Mouse (Mus musculus) gastrocnemius, adult 2 months (tissue): ENCODE data around the gene Mrps36. TPM values are rescaled to one million over a fixed set of nuclear protein-coding genes. Genes with fewer than 3 reads are reported as not detected.
A peak's percentile ranks its signal among the peaks of the same experiment; 100 is the strongest.
"Not testable (repeated sequence)": the region's sequence is repeated elsewhere in the genome, so short reads cannot be mapped to it uniquely, and the experiment has no call there.

Source experiments
- DNase-seq: peaks from one replicate; pipeline ENCODE4 v3.0.0; 2022
- H3K27ac ChIP-seq: fragments of 200-600 bp; 2 replicates; pipeline ENCODE4 v1.8.1; 2022; ENCODE audit warnings: mild to moderate bottlenecking
- H3K4me3 ChIP-seq: fragments of 200-600 bp; 2 replicates; pipeline ENCODE4 v1.8.1; 2022; ENCODE audit warnings: mild to moderate bottlenecking, moderate library complexity
- CTCF ChIP-seq: fragments of 200-600 bp; IDR thresholded peaks from 2 replicates; pipeline ENCODE4 v1.8.1; 2022; ENCODE audit warnings: antibody characterized with exemption, mild to moderate bottlenecking, moderate library complexity
- intact Hi-C: fragments of 180-260 bp; cut with DNase I; formaldehyde crosslinking; loops from one replicate; pipeline ENCODE4 v1.15.1; 2025
- long read RNA-seq, 2 experiments: library from polyadenylated mRNA; stranded (forward); transcript quantifications; one replicate each; pipeline ENCODE4 v2.0.0; 2021
- total RNA-seq, 2 experiments: library from RNA; stranded (reverse); gene quantifications; 2 replicates each; pipeline ENCODE4 v1.2.3; 2021

The Mrps36 gene
- 100 to 1,000 TPM; 118 to 180 TPM for total RNA-seq
- long read RNA-seq, experiment 1, transcript Mrps36-203 (4 exons, 701 nt) = major isoform, 130 of 158 reads
- long read RNA-seq, experiment 1, transcript Mrps36-202 (4 exons, 571 nt) = minor isoform, 22 of 158 reads
- long read RNA-seq, experiment 1, partial matches to known transcripts = 0 of 158 reads
- long read RNA-seq, experiment 1, other reads (novel, unspliced or antisense) = 3 of 158 reads
- long read RNA-seq, experiment 2, transcript Mrps36-203 (4 exons, 701 nt) = major isoform, 159 of 194 reads
- long read RNA-seq, experiment 2, transcript Mrps36-202 (4 exons, 571 nt) = minor isoform, 16 of 194 reads
- long read RNA-seq, experiment 2, partial matches to known transcripts = 1 of 194 reads
- long read RNA-seq, experiment 2, other reads (novel, unspliced or antisense) = 12 of 194 reads

GRCm38 (mm10) chr13:100744036-100744744, at the start of gene Mrps36:
Mrps36 (minus strand) TSS chr13:100744659.
- intact Hi-C loops = loop anchor here (2.0 to 5.0 kb wide), 2 partner anchors 33 to 89 kb away; partner anchors contain the start of genes Cenph and Slc30a5

GRCm38 (mm10) chr13:100789083-100789482, 44.6 kb upstream of the Mrps36 start:
- no peak overlapping the region for H3K27ac ChIP-seq
- no peak for TF ChIP-seq CTCF
- intact Hi-C loops = loop anchor here (5.0 kb wide), 1 partner anchor 43 kb away; the partner anchor contains the start of gene Slc30a5
- no peak for DNase-seq
- no peak overlapping the region for H3K4me3 ChIP-seq

More at GRCm38 (mm10) chr13:100744036-100744744, at the start of gene Mrps36:
- Histone ChIP-seq H3K4me3 (peak within 1 kb of the TSS; percentile 100), H3K27ac (peak within 1 kb of the TSS; percentile 97)
- peak; percentile 96 for DNase-seq
- 0 out of 2 replicates have a peak, but pooled peaks have one; percentile 5 for TF ChIP-seq CTCF

- intact Hi-C loops = loop anchor here (5.0 kb wide), 1 partner anchor 44 kb away; the partner anchor contains the start of gene Slc30a5
- not testable (repeated sequence) for H3K27ac ChIP-seq, H3K4me3 ChIP-seq, DNase-seq
Measured at GRCm38 (mm10) chr13:100788057-100788456, 43.6 kb upstream of the Mrps36 start.

- no peak overlapping the region for H3K4me3 ChIP-seq
- intact Hi-C loops = loop anchor here (5.0 kb wide), 1 partner anchor 45 kb away; the partner anchor contains the start of gene Slc30a5
- no peak overlapping the region; the same call in 1 of the 2 replicates for H3K27ac ChIP-seq
- no peak for DNase-seq
- TF ChIP-seq CTCF = no peak
Measured at GRCm38 (mm10) chr13:100787316-100788010, 43.0 kb upstream of the Mrps36 start.

- peak within 1 kb of the TSS; percentile 73 for H3K27ac ChIP-seq
- H3K4me3 ChIP-seq = peak within 1 kb of the TSS; percentile 90
- intact Hi-C loops = loop anchor here (5.0 kb wide), 1 partner anchor 46 kb away; the partner anchor contains the start of gene Slc30a5
- DNase-seq = peak; percentile 95
- peak; percentile 46 for TF ChIP-seq CTCF
Measured at GRCm38 (mm10) chr13:100786414-100786867, 42.0 kb upstream of the Mrps36 start, which contains the start of gene Ccnb1. Ccnb1 (minus strand) TSS chr13:100786570.

- peak overlapping the region; percentile 90 for H3K4me3 ChIP-seq
- no peak for TF ChIP-seq CTCF
- intact Hi-C loops = loop anchor here (5.0 kb wide), 1 partner anchor 46 kb away; the partner anchor contains the start of gene Slc30a5
- H3K27ac ChIP-seq = no peak overlapping the region
- DNase-seq = no peak
Measured at GRCm38 (mm10) chr13:100785806-100786413, 41.5 kb upstream of the Mrps36 start.

GRCm38 (mm10) chr13:100777491-100777890, 33.0 kb upstream of the Mrps36 start:
- Histone ChIP-seq H3K27ac (no peak overlapping the region), H3K4me3 (no peak overlapping the region)
- DNase-seq = no peak
- intact Hi-C loops = loop anchor here (5.0 kb wide), 1 partner anchor 35 kb away; the partner anchor contains the start of gene Mrps36
- no peak for TF ChIP-seq CTCF

GRCm38 (mm10) chr13:100776710-100777109, 32.3 kb upstream of the Mrps36 start:
- DNase-seq = no peak
- intact Hi-C loops = loop anchor here (5.0 kb wide), 1 partner anchor 34 kb away; the partner anchor contains the start of gene Mrps36
- TF ChIP-seq CTCF = no peak
- no peak overlapping the region for H3K27ac ChIP-seq
- H3K4me3 ChIP-seq = no peak overlapping the region

GRCm38 (mm10) chr13:100776056-100776419, 31.6 kb upstream of the Mrps36 start:
- intact Hi-C loops = loop anchor here (5.0 kb wide), 1 partner anchor 34 kb away; the partner anchor contains the start of gene Mrps36

GRCm38 (mm10) chr13:100775252-100776055, 31.0 kb upstream of the Mrps36 start, which contains the start of gene Cenph:
Cenph (minus strand) TSS chr13:100775899.
- intact Hi-C loops = loop anchor here (5.0 kb wide), 1 partner anchor 33 kb away; the partner anchor contains the start of gene Mrps36
- peak; percentile 87 for DNase-seq
- no peak for TF ChIP-seq CTCF
- peak within 1 kb of the TSS; percentile 71 for H3K27ac ChIP-seq
- H3K4me3 ChIP-seq = peak within 1 kb of the TSS; percentile 85

More at GRCm38 (mm10) chr13:100776056-100776419, 31.6 kb upstream of the Mrps36 start:
- H3K4me3 ChIP-seq = peak overlapping the region; percentile 85
- TF ChIP-seq CTCF = no peak
- peak overlapping the region; percentile 71 for H3K27ac ChIP-seq
- DNase-seq = no peak
